Mouse (Mus musculus) megakaryocyte, adult 5-6 weeks (primary cell): ENCODE results near the gene Sptlc2. TPM values are rescaled to one million over a fixed set of nuclear protein-coding genes. Genes with fewer than 3 reads are reported as not detected.
A peak's percentile ranks its signal among the peaks of the same experiment; 100 is the strongest.
"Not testable (repeated sequence)": the region's sequence is repeated elsewhere in the genome, so short reads cannot be mapped to it uniquely, and the experiment has no call there.

Source experiments
- ATAC-seq: 2 replicates; pipeline ENCODE4 v1.8.0; 2016; ENCODE audit warnings: mild to moderate bottlenecking, inconsistent platforms; ENCODE audit not compliant: poor library complexity, severe bottlenecking
- total RNA-seq, 2 experiments: library from RNA; stranded (forward) in 1 of 2; stranded (reverse) in 1 of 2; fragments of 153-499, 151-499 nt in 1 of 2; fragments of 221-1000, 200-1000 nt in 1 of 2; gene quantifications; 2 replicates each; pipeline versions ENCODE4 v1.2.3 to v1.2.4; 2015 to 2017

Gene Sptlc2
- total RNA-seq, 2 experiments from 2014 or later = 168 to 245 TPM

DNA sequence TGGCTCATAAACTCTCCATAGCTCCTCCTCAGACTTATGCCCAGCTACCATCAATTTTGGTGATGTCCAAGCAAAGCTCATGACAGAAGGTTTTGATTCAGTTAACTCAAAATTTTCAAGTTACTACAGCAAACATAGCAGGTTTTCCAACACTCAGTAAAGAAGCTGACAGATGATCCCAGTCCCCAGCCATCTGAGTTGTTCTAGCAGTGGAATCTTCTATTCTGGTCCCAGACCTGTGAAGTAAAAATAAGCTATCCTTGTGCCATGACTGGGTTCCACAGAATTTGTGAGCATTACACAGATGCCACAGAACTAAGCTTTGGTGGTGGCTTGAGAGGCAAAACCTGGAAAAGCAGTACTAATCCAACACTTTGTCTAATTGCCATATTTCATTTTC is 54.4 kb downstream of the Sptlc2 start:
- ATAC-seq = no peak

GRCm38 (mm10) chr12:87332511-87332910 is 55.6 kb downstream of the Sptlc2 start:
- no peak for ATAC-seq

- ATAC-seq = no peak
Observed at GRCm38 (mm10) chr12:87331908-87332307, 56.2 kb downstream of the Sptlc2 start.

DNA sequence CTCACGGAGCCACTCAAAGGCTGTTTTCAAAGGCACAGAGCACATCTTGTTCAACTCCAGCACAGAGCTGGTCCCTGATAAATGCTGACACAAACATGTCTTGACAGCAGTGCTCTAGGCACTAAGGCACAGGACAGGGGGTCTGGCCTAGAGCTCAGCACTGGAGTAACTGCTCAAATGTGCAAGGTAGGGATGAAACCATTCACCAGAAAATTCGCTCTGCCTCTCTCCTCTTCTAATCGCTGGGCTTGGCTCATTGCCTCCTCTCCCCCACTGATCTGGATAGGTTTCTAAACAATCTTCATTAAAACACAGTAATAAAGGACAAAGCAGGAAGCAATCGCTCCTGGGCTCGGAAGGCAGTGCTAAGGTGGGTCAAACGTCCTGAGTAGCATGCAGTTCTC is 57.1 kb downstream of the Sptlc2 start:
- ATAC-seq = no peak

GRCm38 (mm10) chr12:87330213-87330612 is 57.9 kb downstream of the Sptlc2 start:
- ATAC-seq = peak; percentile 50; the same call in 1 of the 2 replicates

DNA sequence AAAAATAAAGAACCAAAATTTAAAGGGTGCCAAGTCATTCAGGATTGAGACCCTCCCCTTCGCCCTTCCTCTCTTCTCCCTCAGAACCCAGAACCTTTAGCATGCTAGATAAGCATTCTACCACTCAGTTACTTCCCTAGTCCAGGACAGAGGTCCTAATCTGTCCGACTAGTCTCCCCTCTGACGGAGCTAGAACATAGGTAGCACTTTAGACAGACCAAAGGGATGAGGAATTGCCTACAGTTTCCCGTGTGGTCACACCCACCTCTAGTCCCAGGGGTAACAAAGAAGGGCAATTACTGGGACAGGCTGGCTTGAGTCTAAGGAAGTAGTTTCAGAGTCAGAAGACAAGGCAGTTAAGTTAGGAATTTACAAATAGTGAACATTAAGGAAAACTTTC is 60.1 kb downstream of the Sptlc2 start:
- ATAC-seq = no peak

- ATAC-seq = no peak
Observed at GRCm38 (mm10) chr12:87327610-87328009, 60.5 kb downstream of the Sptlc2 start.

DNA sequence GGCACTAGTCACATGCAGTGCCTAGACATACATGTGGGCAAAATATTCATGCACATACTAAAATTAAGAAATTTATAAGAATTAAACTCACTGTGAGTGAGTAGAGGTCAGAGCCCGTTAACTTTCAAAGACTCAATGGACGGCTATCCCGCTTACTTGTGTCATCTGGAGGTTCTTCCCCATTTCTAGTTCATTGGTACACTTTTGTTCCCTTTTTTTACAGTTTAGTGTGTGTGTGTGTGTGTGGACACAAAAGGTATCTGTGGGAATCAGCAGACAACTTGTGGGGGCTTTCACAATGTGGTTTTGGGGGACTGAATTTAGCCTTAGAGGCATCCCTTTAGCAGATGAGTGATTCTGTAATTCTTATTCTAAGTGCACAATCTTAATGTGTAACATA is 62.7 kb downstream of the Sptlc2 start:
- ATAC-seq = peak; percentile 77

- no peak for ATAC-seq
Observed at GRCm38 (mm10) chr12:87319229-87319628, 68.9 kb downstream of the Sptlc2 start.

DNA sequence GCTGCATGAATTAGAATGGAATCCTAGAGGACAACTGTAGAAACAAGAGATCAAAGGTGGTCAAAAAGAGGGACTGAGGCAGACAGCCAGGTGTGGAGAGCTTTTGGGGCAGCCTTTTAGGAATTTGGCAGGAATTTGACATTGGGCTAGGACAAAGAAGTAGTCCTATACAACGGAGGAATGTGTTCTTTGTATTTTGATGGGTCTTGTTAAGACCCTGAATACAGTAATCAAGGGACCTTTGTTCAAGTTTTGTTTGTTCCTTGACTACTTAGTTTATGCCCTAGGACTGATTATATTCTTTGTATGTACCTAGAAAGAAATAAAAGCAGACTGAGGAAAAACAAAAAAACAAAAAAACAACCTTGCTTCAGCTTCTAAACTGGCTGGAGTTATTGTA is 70.2 kb downstream of the Sptlc2 start:
- ATAC-seq = no peak

- ATAC-seq = no peak
Observed at GRCm38 (mm10) chr12:87313098-87313497, 75.1 kb downstream of the Sptlc2 start.

GRCm38 (mm10) chr12:87306584-87306844 is 81.6 kb downstream of the Sptlc2 start:
- not testable (repeated sequence) for ATAC-seq

- ATAC-seq = no peak
Observed at GRCm38 (mm10) chr12:87305767-87306583, 82.2 kb downstream of the Sptlc2 start.

DNA sequence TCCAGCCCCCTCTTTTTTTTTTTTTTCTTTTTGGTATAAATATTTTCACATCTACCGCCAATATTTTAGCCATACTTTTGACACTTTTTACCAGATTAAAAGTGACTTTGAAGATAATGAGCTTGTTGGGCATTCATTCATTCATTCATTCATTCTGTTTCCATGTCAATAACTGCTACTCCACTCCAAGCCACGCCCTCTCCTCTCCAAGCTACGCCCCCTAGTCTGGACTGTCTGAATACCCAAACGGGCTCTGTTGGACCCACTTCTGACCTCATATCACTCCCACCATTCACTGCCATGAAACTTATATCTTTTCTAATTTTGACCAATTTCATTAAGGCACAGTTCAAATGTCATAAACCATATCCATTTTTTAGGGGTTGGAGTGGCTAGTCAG is 87.0 kb downstream of the Sptlc2 start:
- no peak for ATAC-seq

DNA sequence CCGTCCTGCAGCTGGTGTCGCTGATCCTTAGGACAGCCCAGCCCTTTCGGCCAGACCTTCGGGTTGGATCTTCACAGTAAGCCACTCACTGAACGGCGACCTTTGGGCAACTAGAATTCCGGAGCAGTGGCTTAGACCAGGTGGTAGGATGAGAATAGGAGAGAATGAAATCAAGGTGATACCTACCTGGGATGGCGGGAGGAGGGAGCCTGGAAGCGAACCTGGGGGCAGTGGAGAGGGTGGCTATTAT is 87.8 kb downstream of the Sptlc2 start:
- ATAC-seq = no peak; the same call in 1 of the 2 replicates

DNA sequence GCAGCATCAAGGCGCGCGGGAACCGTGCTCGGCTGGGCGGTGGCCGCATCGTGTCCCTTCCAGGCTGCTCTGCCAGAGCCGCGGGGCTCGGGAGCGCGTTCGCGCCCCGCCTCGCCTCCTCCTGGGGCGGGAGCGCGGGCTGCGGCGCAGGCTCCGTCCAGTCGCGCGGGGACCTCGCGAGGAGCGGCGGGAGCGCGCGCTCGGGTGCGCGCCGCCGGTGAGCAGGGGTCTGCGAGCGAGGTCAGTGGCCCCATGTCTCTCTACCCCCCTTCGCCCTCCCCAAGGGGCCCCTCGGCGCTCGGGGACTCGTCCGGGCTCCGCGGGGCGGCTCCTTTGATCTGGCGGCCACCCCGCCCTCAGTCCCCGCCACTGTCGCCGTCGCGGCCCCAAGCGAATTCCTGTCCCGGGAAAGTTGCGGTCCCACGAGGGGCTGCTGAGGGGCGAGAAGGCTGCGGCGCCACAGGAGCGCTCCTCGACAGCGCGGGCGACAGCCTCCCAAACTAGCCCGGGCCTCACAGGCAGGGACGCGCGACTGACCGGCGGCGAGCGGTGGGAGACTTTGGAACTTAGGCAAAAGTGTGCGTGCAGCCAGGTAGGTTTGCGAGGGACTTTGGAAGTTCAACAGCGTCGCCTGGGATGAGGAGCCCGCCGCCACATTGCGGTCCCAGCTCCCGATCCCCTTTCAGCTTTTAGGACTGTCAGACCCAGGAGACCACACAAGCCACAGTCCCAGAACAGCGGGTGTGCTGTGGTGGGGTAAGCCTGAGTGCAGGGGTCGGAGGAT is 88.3 kb downstream of the Sptlc2 start, which contains the start of gene Ism2:
Gene Ism2, minus strand, starts transcription at position 49 of the 784 bp plus-strand sequence.
- ATAC-seq = peak; percentile 74

DNA sequence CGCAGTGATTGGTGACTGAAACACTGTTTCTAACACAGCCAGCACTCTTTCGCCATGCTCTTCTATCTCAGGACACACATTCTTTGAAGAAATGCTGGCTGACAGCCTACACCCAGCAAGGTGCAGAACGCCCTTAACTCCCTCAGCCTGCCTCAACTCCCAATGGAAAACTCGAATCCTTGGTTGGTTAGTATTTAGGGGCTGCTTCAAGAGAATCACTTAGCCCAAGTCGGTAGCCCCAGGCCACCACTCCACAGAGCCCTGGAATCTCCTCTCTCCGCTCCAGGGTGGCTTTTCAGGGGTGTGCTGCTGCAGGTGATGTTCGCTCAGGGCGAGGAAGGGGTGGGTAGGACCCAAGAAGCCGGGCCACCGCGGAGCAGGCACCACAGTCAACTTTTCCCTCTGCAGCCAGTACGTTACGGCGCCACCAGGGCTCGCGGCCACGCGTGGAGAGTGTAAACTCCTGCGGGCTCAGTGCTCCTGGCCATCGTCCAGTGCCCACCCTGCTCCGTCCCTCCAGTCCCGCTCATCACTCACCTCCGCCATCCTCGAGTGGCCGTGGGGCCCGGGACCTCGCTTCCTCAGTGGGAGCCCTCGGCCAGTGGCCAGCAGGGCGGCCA is 89.0 kb downstream of the Sptlc2 start:
- peak; percentile 44 for ATAC-seq

DNA sequence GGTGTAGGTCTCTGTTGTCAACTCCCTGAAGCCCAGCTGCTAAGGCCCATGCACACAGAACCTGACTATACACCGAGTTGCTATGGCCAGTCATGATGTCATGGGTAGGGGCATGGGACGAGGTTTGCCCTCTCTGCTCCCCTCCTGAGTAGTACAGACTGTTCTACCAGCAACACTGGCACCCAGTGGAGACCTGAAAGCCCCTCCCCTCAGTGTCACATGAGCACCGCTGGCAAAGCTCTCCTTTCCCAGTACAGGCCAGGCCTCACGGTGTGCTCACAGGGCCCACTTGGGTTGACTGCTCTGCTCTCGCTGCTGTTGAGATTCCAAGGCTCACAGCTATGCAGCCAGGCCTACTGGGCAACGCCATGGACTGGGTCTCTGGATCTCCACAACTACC is 94.2 kb downstream of the Sptlc2 start:
- ATAC-seq = no peak

- ATAC-seq = no peak
Observed at GRCm38 (mm10) chr12:87289100-87289499, 99.1 kb downstream of the Sptlc2 start.

DNA sequence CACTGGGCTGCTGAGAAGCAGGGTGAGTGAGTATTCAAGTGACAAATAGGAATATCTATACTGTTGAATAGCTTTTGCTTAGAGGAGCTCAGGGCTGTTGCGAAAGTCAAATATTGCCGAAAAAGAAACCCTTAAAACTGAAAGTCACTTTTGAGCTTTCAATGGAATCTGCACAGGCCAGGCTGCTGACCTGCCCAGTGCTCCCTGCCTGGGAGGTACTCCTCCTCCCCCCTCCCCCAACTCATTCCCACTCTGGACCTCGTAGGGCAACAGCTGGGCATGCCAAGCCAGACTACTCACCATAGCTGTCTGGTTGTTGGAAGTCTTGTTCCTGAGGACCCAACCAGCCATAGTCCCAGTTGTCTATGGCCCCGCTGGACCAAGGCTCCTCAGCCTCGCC is 103.4 kb downstream of the Sptlc2 start:
- ATAC-seq = peak; percentile 7; the same call in 1 of the 2 replicates

DNA sequence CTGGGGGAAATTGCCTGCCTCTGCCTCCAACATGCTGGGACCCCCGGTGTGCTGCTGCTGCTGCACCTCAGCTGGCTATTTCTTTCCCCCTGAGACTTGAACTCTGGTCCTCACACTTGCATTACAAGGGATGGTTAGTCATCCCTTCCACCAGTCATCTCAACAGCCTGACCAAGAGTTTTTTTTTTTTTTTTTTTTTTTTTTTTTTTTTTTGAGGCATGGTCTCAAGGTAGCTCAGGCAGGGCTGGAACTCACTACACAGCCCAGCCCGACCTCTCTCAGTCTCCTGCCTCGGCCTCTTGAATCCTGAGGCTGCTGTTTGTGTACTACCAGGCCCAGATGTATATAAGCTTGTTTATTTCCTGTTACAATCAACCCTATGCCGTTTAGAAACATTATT is 103.9 kb downstream of the Sptlc2 start:
- ATAC-seq = no peak

DNA sequence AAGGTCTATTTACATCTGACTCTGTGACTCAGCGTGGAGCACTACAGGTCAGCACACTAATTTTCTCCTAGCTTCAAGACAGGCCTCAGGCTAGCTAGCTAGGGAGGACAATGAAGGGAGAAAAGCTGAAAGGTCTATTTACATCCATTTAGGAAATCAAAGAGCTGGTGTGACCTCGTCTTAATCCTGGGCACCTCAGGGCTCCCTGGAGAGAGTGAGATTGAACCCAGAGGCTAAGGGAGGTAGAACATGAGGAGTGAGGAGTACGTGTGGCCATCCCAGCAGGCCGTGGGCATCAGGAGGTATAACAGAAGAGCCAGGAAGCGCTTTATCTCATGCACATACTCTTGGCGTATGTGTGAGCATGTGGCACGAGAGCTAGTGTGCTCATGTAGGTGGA is 104.4 kb downstream of the Sptlc2 start:
- no peak for ATAC-seq
